Mouse (Mus musculus) erythroblast, adult 5-6 weeks (primary cell): Measurements from ENCODE around the gene Sgta. TPM values are rescaled to one million over a fixed set of nuclear protein-coding genes. Genes with fewer than 3 reads are reported as not detected.
A peak's percentile ranks its signal among the peaks of the same experiment; 100 is the strongest.
"Not testable (repeated sequence)": the region's sequence is repeated elsewhere in the genome, so short reads cannot be mapped to it uniquely, and the experiment has no call there.

Experiments
- ATAC-seq: replicated peaks from 2 replicates; pipeline ENCODE4 v1.8.0; 2016; ENCODE audit warnings: moderate number of reproducible peaks, mild to moderate bottlenecking, moderate TSS enrichment, inconsistent platforms; ENCODE audit not compliant: poor library complexity, low FRiP score, severe bottlenecking
- total RNA-seq, 2 experiments: library from RNA; stranded (forward) in 1 of 2; stranded (reverse) in 1 of 2; fragments of 150-400 nt in 1 of 2; fragments of 200-764, 138-1000 nt in 1 of 2; gene quantifications; 2 replicates each; pipeline versions ENCODE4 v1.2.3 to v1.2.4; 2015 to 2017; ENCODE audit warnings: low replicate concordance in 2 of 2

Gene Sgta
- 6.7 and 20.3 TPM in 2 replicates for total RNA-seq (2015; ENCODE audit: low replicate concordance)
- total RNA-seq (2017; ENCODE audit: low replicate concordance): 14.8 and 18.1 TPM in 2 replicates

GRCm38 (mm10) chr10:81059603-81060543 lies at the start of gene Sgta:
Gene Sgta, minus strand, starts transcription at chr10:81060181.
- peak; percentile 92 for ATAC-seq

DNA sequence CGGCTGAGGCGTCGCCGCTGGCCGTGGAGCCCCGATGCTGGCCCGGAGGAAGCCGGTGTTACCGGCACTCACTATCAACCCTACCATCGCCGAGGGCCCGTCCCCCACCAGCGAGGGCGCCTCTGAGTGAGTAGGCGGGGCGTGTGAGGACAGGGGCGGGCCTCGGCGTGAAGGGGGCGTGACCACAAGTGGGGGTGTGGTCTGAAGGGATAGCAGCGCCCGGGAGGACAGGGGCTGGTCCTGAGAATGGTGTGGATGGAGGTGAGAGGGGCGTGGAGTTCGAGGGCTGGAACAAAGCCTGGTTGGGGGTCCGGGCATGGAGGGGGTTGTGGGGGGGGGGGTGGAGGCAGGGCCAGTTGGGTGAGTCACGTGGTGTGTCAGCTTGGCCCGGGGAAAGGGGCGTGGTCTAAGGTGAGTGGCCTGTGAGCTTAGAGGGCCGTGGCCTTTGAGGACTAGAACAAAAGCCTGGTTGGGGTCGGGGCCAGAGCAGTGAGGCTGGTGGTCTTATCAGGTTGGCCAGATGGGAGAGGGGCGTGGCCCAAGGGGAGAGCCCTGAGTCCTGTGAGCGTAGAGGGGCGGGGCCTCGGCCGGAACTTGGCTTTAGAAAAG lies 46.2 kb upstream of the Sgta start:
- peak; percentile 65 for ATAC-seq

- peak; percentile 81 for ATAC-seq
These were observed 45.7 kb upstream of the Sgta start, which contains the start of gene Map2k2 for GRCm38 (mm10) chr10:81105565-81106112. Gene Map2k2, plus strand, starts transcription at chr10:81105915.

- peak; percentile 32; the same call in 1 of the 2 replicates for ATAC-seq
These were observed 35.1 kb upstream of the Sgta start for GRCm38 (mm10) chr10:81094931-81095678.

- ATAC-seq: no peak
These were observed 32.7 kb upstream of the Sgta start for GRCm38 (mm10) chr10:81092465-81093250.

DNA sequence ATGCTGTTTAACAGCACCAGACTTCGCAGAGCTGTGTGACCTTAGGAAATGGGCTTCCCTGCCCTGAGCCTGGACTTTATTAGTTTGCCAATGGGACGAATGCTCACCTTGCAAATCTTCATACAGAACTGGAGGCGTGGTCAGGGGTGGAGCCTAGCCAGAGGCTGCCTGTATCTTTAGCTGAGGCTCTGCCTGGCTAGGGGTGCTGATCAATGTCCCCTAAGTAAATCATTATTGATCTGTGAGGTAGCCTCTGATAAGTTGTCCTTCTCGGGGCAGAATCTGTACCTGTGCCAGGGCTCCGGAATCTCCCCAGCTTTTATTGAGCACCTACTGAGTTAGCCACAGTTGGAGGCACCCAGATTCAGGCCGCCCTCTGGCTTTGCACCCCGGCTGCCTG lies 30.6 kb upstream of the Sgta start:
- 0 out of 2 replicates have a peak, but pooled peaks have one; percentile 36 for ATAC-seq

DNA sequence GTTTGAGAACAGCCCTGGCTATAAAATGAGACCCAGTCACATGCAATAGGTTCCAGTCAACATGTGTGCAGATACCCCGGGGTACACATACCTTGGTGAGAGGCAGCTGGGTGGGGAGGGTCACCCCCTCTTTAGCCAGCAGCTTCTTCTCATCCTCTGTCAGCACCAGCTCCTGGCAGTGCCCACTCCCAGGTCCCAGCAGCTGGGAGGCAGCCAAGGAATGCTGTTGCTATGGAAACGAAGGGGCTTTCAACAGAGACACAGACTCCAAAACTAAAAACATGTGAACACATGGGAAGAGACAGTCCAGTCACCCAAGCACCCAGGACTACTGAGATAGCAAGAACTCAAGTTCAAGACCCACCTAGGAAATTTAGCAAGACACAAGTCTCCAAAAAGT lies 29.2 kb upstream of the Sgta start:
- ATAC-seq: no peak

- no peak for ATAC-seq
These were observed 27.0 kb upstream of the Sgta start for GRCm38 (mm10) chr10:81087021-81087420.

GRCm38 (mm10) chr10:81082168-81082960 lies 22.4 kb upstream of the Sgta start:
- ATAC-seq: peak; percentile 64

GRCm38 (mm10) chr10:81080008-81080655 lies 20.2 kb upstream of the Sgta start:
- ATAC-seq: no peak

GRCm38 (mm10) chr10:81077916-81078315 lies 17.9 kb upstream of the Sgta start:
- no peak for ATAC-seq

GRCm38 (mm10) chr10:81076356-81076755 lies 16.4 kb upstream of the Sgta start:
- no peak for ATAC-seq

DNA sequence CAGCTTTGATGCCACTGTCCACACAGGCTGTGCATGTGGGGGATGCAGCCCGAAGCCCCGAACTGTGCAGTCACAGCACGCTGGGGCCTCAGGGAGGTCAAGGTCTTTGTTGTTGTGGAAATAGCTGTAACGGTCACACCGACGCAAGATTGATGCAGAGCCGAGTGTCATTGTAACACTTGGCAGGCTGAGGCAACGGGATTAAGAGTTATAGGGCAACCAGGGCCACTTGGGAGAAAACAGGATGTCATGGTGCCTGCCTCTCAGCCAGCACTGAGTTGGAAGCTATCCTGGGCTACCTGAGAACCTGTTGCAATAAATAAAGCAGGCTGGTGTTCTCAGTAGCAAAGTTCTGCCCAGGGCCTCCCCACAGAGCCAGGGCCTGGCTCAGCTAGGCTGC lies 15.8 kb upstream of the Sgta start:
- no peak for ATAC-seq

GRCm38 (mm10) chr10:81073464-81073863 lies 13.5 kb upstream of the Sgta start:
- ATAC-seq: no peak

GRCm38 (mm10) chr10:81072290-81072689 lies 12.3 kb upstream of the Sgta start:
- ATAC-seq: no peak

DNA sequence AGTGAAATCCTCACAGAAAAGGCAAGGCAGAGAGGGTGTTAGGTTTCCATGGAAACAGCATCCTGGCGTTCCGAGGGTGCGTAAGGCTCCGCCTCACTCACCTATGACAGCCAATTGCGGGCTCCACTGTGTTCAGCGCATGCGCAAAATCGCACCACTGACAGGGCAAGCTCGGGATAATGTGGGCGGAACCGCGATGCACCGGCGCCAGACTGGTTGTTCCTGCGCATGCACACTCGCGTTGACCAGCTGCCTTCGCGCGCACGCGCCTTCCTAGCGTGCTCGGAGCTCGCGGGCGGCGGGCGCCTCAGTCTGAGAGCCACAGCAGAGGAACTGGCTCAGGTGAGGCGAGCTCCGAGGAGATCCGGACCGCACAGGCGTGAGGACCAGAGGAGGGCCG lies 9.9 kb upstream of the Sgta start, which contains the start of gene Thop1:
Gene Thop1 (plus strand): TSS at position 200 of the 400 bp plus-strand sequence.
- peak; percentile 94 for ATAC-seq

DNA sequence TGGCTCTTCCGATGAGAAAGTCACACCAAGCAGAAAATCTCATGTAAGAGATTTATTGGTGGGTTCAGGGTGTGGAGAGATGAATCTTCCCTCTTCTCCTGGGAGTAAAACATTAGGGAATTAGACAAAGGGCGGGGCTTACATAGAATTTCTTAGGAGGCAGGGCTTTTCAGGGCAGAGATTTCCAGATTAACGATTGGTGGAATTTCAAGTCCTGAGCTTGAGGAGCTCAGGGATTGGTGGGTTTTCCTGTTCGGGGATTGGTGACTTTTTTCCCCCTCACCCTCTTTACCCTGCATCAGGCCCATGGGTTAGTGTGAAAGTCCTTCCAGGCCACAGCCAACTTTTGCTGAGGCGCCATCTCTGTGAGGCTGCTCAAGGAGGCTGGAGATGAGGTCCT lies 8.7 kb upstream of the Sgta start:
- ATAC-seq: no peak

- ATAC-seq: not testable (repeated sequence)
These were observed 4.5 kb upstream of the Sgta start for GRCm38 (mm10) chr10:81064519-81064918.
